Mouse (Mus musculus) hindbrain, embryonic 10.5 days (tissue): ENCODE results near the gene Dnajb12. TPM values are rescaled to one million over a fixed set of nuclear protein-coding genes. Genes with fewer than 3 reads are reported as not detected.

Experiments used
- DNase-seq: peaks from one replicate; pipeline ENCODE4 v3.0.0-alpha.2; 2017; ENCODE audit warnings: low spot score
- H3K27ac ChIP-seq: fragments of 300-500 bp; sonication (generic); 2 replicates; pipeline ENCODE4 v1.5.1; 2016; ENCODE audit warnings: mild to moderate bottlenecking, moderate library complexity
- H3K27me3 ChIP-seq: fragments of 300-500 bp; sonication (generic); 2 replicates; pipeline ENCODE4 v1.6.1; 2016; ENCODE audit warnings: mild to moderate bottlenecking; ENCODE audit not compliant: poor library complexity, insufficient read depth, severe bottlenecking
- H3K36me3 ChIP-seq: fragments of 300-500 bp; sonication (generic); 2 replicates; pipeline ENCODE4 v1.6.1; 2016; ENCODE audit warnings: mild to moderate bottlenecking, moderate library complexity
- H3K4me1 ChIP-seq: fragments of 300-500 bp; sonication (generic); replicated peaks from 2 replicates; pipeline ENCODE4 v1.6.1; 2016; ENCODE audit warnings: mild to moderate bottlenecking
- H3K4me3 ChIP-seq: fragments of 300-500 bp; sonication (generic); 2 replicates; pipeline ENCODE4 v1.5.1; 2016; ENCODE audit warnings: mild to moderate bottlenecking, moderate library complexity
- H3K9me3 ChIP-seq: fragments of 300-500 bp; sonication (generic); 2 replicates; pipeline ENCODE4 v1.6.1; 2016; ENCODE audit warnings: mild to moderate bottlenecking, moderate library complexity
- WGBS: fragments of 180-500 bp; shearing (Covaris S2); methylation state at CpG from one replicate; pipeline ENCODE4 v1.1.7; 2016; 5-methylcytosine and 5-hydroxymethylcytosine counted together
- polyA plus RNA-seq: library from polyadenylated mRNA; unstranded; fragments of >200 nt; fragmentation: Nextera tagmentation; extraction: Ambion mirVana; gene quantifications from 2 replicates; pipeline ENCODE4 v1.2.1, GENCODE M21; 2016

Gene Dnajb12
- polyA plus RNA-seq, 1 experiment from 2014 or later, result 31.5 TPM

GRCm38 (mm10) chr10:59901986-59902605 lies 22.7 kb downstream of the Dnajb12 start:
- Histone ChIP-seq H3K9me3 (no peaks in the 10 kb centered on the region), H3K27ac (peak overlapping the region; percentile 95), H3K27me3 (no peaks in the 10 kb centered on the region), H3K4me1 (peaks cover 70% of the 10 kb centered on the region), H3K4me3 (no peak overlapping the region), H3K36me3 (peaks cover 10% of the 10 kb centered on the region; the same call in 1 of the 2 replicates)
- 75% methylated on average over 8 of the region's 8 CpGs for WGBS
- no peak for DNase-seq

DNA sequence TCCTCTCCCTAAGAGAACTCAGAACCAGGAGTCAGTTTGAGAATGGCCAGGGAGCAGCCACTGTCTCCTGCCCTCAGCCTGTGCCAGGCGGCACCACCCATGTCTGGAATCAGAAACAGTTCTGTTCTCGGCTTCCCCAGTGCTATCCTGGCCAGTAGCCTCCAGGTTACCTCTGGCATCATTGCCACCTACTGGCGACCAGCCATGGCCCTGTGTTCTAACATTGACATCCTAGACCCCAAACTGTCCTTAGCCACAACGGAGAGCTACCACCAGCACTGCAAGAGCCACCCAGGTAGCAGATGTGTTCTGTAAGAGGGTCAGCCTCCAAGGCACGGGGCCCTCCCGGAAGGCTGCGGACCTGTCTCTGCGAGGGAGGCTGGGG lies 23.2 kb downstream of the Dnajb12 start:
- H3K4me3 ChIP-seq, result no peak overlapping the region
- peak overlapping the region; percentile 95 for H3K27ac ChIP-seq
- H3K4me1 ChIP-seq, result peaks cover 70% of the 10 kb centered on the region
- no peak for DNase-seq
- peaks cover 5% of the 10 kb centered on the region; the same call in 1 of the 2 replicates for H3K36me3 ChIP-seq
- WGBS, result 68% methylated on average over 8 of the region's 8 CpGs
- no peaks in the 10 kb centered on the region for H3K27me3 ChIP-seq
- no peaks in the 10 kb centered on the region for H3K9me3 ChIP-seq

- Histone ChIP-seq H3K4me1 (peaks cover 71% of the 10 kb centered on the region), H3K4me3 (no peak overlapping the region), H3K27me3 (no peaks in the 10 kb centered on the region), H3K9me3 (no peaks in the 10 kb centered on the region), H3K27ac (peak overlapping the region; percentile 95), H3K36me3 (peaks cover 3% of the 10 kb centered on the region; the same call in 1 of the 2 replicates)
- no peak for DNase-seq
- WGBS, result 65% methylated on average over 7 of the region's 7 CpGs
Observed at GRCm38 (mm10) chr10:59903170-59903569, 23.8 kb downstream of the Dnajb12 start.

- H3K4me3 ChIP-seq, result no peak overlapping the region
- peaks cover 12% of the 10 kb centered on the region; the same call in 1 of the 2 replicates for H3K27me3 ChIP-seq
- 60% methylated on average over 3 of the region's 3 CpGs for WGBS
- peaks cover 69% of the 10 kb centered on the region for H3K4me1 ChIP-seq
- no peaks in the 10 kb centered on the region for H3K9me3 ChIP-seq
- peak overlapping the region; percentile 86 for H3K27ac ChIP-seq
- no peak for DNase-seq
- H3K36me3 ChIP-seq, result no peaks in the 10 kb centered on the region
Observed at GRCm38 (mm10) chr10:59907080-59907609, 27.8 kb downstream of the Dnajb12 start.

- H3K27me3 ChIP-seq, result peaks cover 12% of the 10 kb centered on the region; the same call in 1 of the 2 replicates
- H3K4me3 ChIP-seq, result no peak overlapping the region
- no peaks in the 10 kb centered on the region for H3K9me3 ChIP-seq
- WGBS, result 47% methylated on average over 7 of the region's 7 CpGs
- DNase-seq, result no peak
- no peaks in the 10 kb centered on the region for H3K36me3 ChIP-seq
- H3K27ac ChIP-seq, result peak overlapping the region; percentile 86
- H3K4me1 ChIP-seq, result peaks cover 69% of the 10 kb centered on the region
Observed at GRCm38 (mm10) chr10:59907695-59908299, 28.4 kb downstream of the Dnajb12 start.

- peaks cover 62% of the 10 kb centered on the region for H3K4me1 ChIP-seq
- no peaks in the 10 kb centered on the region for H3K36me3 ChIP-seq
- H3K4me3 ChIP-seq, result 0 out of 2 replicates have a peak overlapping the region, but pooled peaks have one; percentile 31
- peaks cover 12% of the 10 kb centered on the region; the same call in 1 of the 2 replicates for H3K27me3 ChIP-seq
- no peaks in the 10 kb centered on the region for H3K9me3 ChIP-seq
- peak overlapping the region; percentile 86 for H3K27ac ChIP-seq
- 58% methylated on average over 7 of the region's 7 CpGs for WGBS
- DNase-seq, result no peak
Observed at GRCm38 (mm10) chr10:59908776-59909315, 29.5 kb downstream of the Dnajb12 start.

DNA sequence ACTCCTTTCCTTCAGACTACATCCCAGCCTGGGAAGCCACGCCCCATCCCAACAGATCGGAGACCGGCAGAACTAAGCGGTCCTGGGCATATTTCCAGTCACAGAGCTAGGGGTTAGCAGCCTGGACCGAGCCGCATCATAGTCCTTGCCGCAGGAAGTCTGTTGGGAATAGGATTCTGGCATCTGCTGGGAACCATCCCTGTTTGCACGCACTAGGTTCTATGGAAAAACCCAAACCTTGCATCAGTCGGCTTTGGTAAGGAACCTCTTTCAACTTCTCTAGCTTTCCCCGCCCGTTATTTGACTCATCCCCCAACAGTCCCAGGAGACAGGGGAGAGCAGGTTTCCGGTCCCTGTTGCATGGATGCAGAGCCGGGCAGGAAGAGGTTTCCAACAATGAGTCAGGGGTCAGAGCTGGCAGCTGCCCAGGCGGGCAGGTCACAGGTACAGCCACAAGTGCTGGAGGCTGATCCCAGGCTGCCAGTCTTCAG lies 30.0 kb downstream of the Dnajb12 start:
- Histone ChIP-seq H3K4me3 (peak overlapping the region; percentile 31; the same call in 1 of the 2 replicates), H3K36me3 (no peaks in the 10 kb centered on the region), H3K27me3 (peaks cover 12% of the 10 kb centered on the region; the same call in 1 of the 2 replicates), H3K9me3 (no peaks in the 10 kb centered on the region), H3K27ac (peak overlapping the region; percentile 86), H3K4me1 (peaks cover 60% of the 10 kb centered on the region)
- WGBS, result 11% methylated on average over 14 of the region's 14 CpGs
- DNase-seq, result peak; percentile 58

GRCm38 (mm10) chr10:59911091-59911490 lies 31.7 kb downstream of the Dnajb12 start:
- 21% methylated on average over 6 of the region's 6 CpGs for WGBS
- Histone ChIP-seq H3K4me1 (peaks cover 68% of the 10 kb centered on the region), H3K27ac (peak overlapping the region; percentile 86), H3K36me3 (no peaks in the 10 kb centered on the region), H3K4me3 (peak overlapping the region; percentile 39), H3K9me3 (no peaks in the 10 kb centered on the region), H3K27me3 (peaks cover 16% of the 10 kb centered on the region; the same call in 1 of the 2 replicates)
- DNase-seq, result no peak

DNA sequence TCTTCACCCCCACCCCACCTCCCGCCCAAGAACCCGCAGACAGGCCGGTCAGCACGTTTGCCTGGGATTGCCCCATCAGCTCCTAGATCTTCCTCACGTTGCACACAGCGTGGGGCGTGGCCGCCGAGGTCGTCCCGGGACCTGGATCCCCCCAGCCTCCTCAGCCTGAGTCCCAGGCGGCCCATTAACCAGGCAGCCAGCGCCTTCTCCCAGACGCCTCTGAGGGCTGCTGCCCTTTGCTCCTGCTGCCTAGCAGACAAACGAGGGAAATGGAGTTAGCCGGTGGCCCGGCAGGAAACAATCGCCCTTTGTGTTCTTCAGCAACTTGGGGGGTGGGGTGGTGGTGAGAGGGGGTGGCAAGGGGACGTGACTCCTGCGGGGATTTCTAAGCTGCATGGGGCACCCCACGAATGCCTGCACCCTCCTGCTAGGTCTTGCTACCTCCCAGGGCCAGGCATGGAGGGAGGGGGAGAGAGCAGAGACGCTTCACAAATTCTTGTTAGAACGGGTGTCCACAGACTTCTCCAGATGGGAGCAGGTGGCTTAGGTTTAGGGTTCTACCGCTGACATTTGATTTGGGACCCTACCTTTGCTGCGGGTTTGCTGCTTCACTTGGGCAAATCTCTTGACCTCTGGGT lies 32.3 kb downstream of the Dnajb12 start:
- peak overlapping the region; percentile 39 for H3K4me3 ChIP-seq
- H3K27ac ChIP-seq, result peak overlapping the region; percentile 86
- no peaks in the 10 kb centered on the region for H3K36me3 ChIP-seq
- DNase-seq, result peak; percentile 77
- H3K27me3 ChIP-seq, result peaks cover 16% of the 10 kb centered on the region; the same call in 1 of the 2 replicates
- H3K4me1 ChIP-seq, result peaks cover 74% of the 10 kb centered on the region
- 2% methylated on average over 25 of the region's 25 CpGs for WGBS
- no peaks in the 10 kb centered on the region for H3K9me3 ChIP-seq

- peaks cover 59% of the 10 kb centered on the region for H3K4me1 ChIP-seq
Observed at GRCm38 (mm10) chr10:59915196-59915962, 36.0 kb downstream of the Dnajb12 start.

GRCm38 (mm10) chr10:59916159-59916558 lies 36.8 kb downstream of the Dnajb12 start:
- Histone ChIP-seq H3K4me1 (peaks cover 59% of the 10 kb centered on the region), H3K4me3 (peak overlapping the region; percentile 42), H3K27me3 (peaks cover 10% of the 10 kb centered on the region; the same call in 1 of the 2 replicates), H3K27ac (peak overlapping the region; percentile 88), H3K36me3 (no peaks in the 10 kb centered on the region), H3K9me3 (no peaks in the 10 kb centered on the region)
- 10% methylated on average over 4 of the region's 4 CpGs for WGBS
- no peak for DNase-seq

More at GRCm38 (mm10) chr10:59915196-59915962, 36.0 kb downstream of the Dnajb12 start:
- Histone ChIP-seq H3K9me3 (no peaks in the 10 kb centered on the region), H3K36me3 (no peaks in the 10 kb centered on the region), H3K4me3 (no peak overlapping the region), H3K27ac (peak overlapping the region; percentile 88), H3K27me3 (peaks cover 16% of the 10 kb centered on the region; the same call in 1 of the 2 replicates)
- WGBS, result 90% methylated on average over 8 of the region's 8 CpGs
- no peak for DNase-seq

DNA sequence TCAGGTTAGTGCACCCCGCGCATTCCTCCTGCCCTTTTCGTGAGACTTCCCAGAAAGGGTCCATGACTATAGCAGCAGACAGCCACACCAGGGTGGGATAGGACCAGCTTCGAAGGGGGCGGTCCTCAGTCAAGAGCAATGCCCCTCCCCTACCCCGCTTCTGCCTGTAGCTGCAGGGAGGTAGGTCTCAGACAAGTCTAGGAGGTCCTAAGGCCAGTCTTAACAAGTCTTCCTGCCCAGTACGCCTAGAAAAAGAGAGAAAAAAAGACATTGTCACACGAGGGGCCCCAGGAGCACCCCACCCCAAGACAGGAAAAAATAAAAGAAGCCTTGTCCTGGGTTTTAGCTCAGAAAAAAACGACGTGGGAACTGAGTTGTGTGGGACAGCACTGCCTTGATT lies 37.3 kb downstream of the Dnajb12 start:
- DNase-seq, result peak; percentile 74
- WGBS, result under 1% methylated on average over 10 of the region's 10 CpGs
- peaks cover 11% of the 10 kb centered on the region; the same call in 1 of the 2 replicates for H3K27me3 ChIP-seq
- peak overlapping the region; percentile 88 for H3K27ac ChIP-seq
- peak overlapping the region; percentile 42 for H3K4me3 ChIP-seq
- H3K4me1 ChIP-seq, result peaks cover 59% of the 10 kb centered on the region
- H3K36me3 ChIP-seq, result no peaks in the 10 kb centered on the region
- no peaks in the 10 kb centered on the region for H3K9me3 ChIP-seq
